Mouse (Mus musculus): Measurements from ENCODE around the gene Chat. TPM values are rescaled to one million over a fixed set of nuclear protein-coding genes. Genes with fewer than 3 reads are reported as not detected.

Gene Chat
- polyA plus RNA-seq (2015; fragmentation: Nextera tagmentation; extraction: Ambion mirVana) = 4.0 and 5.0 TPM in 2 replicates

GRCm38 (mm10) chr14:32465889-32466288 is at the start of gene Chat:
Gene Chat (minus strand): TSS chr14:32465989.
- no peak for ATAC-seq (ENCODE audit: low read depth)
- H3K9ac ChIP-seq = peak within 1 kb of the TSS; percentile 53
- 14% methylated on average over 13 of the region's 13 CpGs for WGBS
- peaks cover 87% of the 10 kb centered on the region for H3K27me3 ChIP-seq
- no peaks in the 10 kb centered on the region for H3K9me3 ChIP-seq
- H3K4me1 ChIP-seq (replicated peaks) = peaks cover 39% of the 10 kb centered on the region
- H3K27ac ChIP-seq (replicated peaks) = peak within 1 kb of the TSS; percentile 56; the same call in 1 of the 2 replicates
- peak within 1 kb of the TSS; percentile 42 for H3K4me3 ChIP-seq
- H3K36me3 ChIP-seq = no peaks in the 10 kb centered on the region
- H3K4me2 ChIP-seq = peak within 1 kb of the TSS; percentile 63

GRCm38 (mm10) chr14:32513336-32514032 is 47.7 kb upstream of the Chat start, which contains the start of gene Ercc6:
Gene Ercc6 (plus strand): TSS chr14:32513521.
- Histone ChIP-seq H3K9me3 (no peaks in the 10 kb centered on the region), H3K27ac (replicated peaks) (peak within 1 kb of the TSS; percentile 89), H3K4me1 (replicated peaks) (peaks cover 22% of the 10 kb centered on the region), H3K27me3 (no peaks in the 10 kb centered on the region), H3K4me3 (peak within 1 kb of the TSS; percentile 73), H3K4me2 (peak within 1 kb of the TSS; percentile 86), H3K36me3 (peaks cover 15% of the 10 kb centered on the region), H3K9ac (peak within 1 kb of the TSS; percentile 76)
- ATAC-seq (ENCODE audit: low read depth) = peak; percentile 97
- WGBS = 1% methylated on average over 62 of the region's 62 CpGs

- no peaks in the 10 kb centered on the region for H3K27me3 ChIP-seq
- H3K36me3 ChIP-seq = peaks cover 12% of the 10 kb centered on the region
- H3K9ac ChIP-seq = peak overlapping the region; percentile 76
- peak overlapping the region; percentile 73 for H3K4me3 ChIP-seq
- peak overlapping the region; percentile 86 for H3K4me2 ChIP-seq
- peak; percentile 42 for ATAC-seq (ENCODE audit: low read depth)
- no peaks in the 10 kb centered on the region for H3K9me3 ChIP-seq
- 42% methylated on average over 9 of the region's 9 CpGs for WGBS
- H3K27ac ChIP-seq (replicated peaks) = no peak overlapping the region; the same call in 1 of the 2 replicates
- H3K4me1 ChIP-seq (replicated peaks) = peaks cover 22% of the 10 kb centered on the region
These were observed 47.1 kb upstream of the Chat start for GRCm38 (mm10) chr14:32512912-32513311.

- no peaks in the 10 kb centered on the region for H3K27me3 ChIP-seq
- no peak overlapping the region for H3K4me3 ChIP-seq
- no peak overlapping the region for H3K9ac ChIP-seq
- no peak overlapping the region for H3K4me2 ChIP-seq
- H3K27ac ChIP-seq (replicated peaks) = no peak overlapping the region
- WGBS = 88% methylated on average over 6 of the region's 6 CpGs
- H3K9me3 ChIP-seq = no peaks in the 10 kb centered on the region
- ATAC-seq (ENCODE audit: low read depth) = no peak
- H3K4me1 ChIP-seq (replicated peaks) = peaks cover 11% of the 10 kb centered on the region
- H3K36me3 ChIP-seq = no peaks in the 10 kb centered on the region
These were observed 43.7 kb upstream of the Chat start for GRCm38 (mm10) chr14:32509443-32509961.

GRCm38 (mm10) chr14:32508105-32508835 is 42.5 kb upstream of the Chat start:
- ATAC-seq (ENCODE audit: low read depth) = no peak
- Histone ChIP-seq H3K4me3 (no peak overlapping the region), H3K36me3 (no peaks in the 10 kb centered on the region), H3K27ac (replicated peaks) (no peak overlapping the region), H3K27me3 (no peaks in the 10 kb centered on the region), H3K9me3 (no peaks in the 10 kb centered on the region), H3K9ac (no peak overlapping the region), H3K4me1 (replicated peaks) (peaks cover 4% of the 10 kb centered on the region), H3K4me2 (no peak overlapping the region)
- WGBS = 73% methylated on average over 10 of the region's 10 CpGs

GRCm38 (mm10) chr14:32507216-32507615 is 41.4 kb upstream of the Chat start:
- no peak for ATAC-seq (ENCODE audit: low read depth)
- Histone ChIP-seq H3K27ac (replicated peaks) (no peak overlapping the region), H3K4me2 (no peak overlapping the region), H3K9ac (no peak overlapping the region), H3K9me3 (no peaks in the 10 kb centered on the region), H3K36me3 (no peaks in the 10 kb centered on the region), H3K27me3 (no peaks in the 10 kb centered on the region), H3K4me3 (no peak overlapping the region), H3K4me1 (replicated peaks) (no peaks in the 10 kb centered on the region)
- 80% methylated on average over 4 of the region's 4 CpGs for WGBS

- H3K9ac ChIP-seq = no peak overlapping the region
- ATAC-seq (ENCODE audit: low read depth) = no peak
- 90% methylated on average over 10 of the region's 10 CpGs for WGBS
- no peaks in the 10 kb centered on the region for H3K4me1 ChIP-seq (replicated peaks)
- no peak overlapping the region for H3K4me2 ChIP-seq
- no peak overlapping the region for H3K27ac ChIP-seq (replicated peaks)
- no peaks in the 10 kb centered on the region for H3K36me3 ChIP-seq
- H3K4me3 ChIP-seq = no peak overlapping the region
- no peaks in the 10 kb centered on the region for H3K9me3 ChIP-seq
- H3K27me3 ChIP-seq = no peaks in the 10 kb centered on the region
These were observed 40.5 kb upstream of the Chat start for GRCm38 (mm10) chr14:32506329-32506728.

GRCm38 (mm10) chr14:32503897-32504296 is 38.1 kb upstream of the Chat start:
- Histone ChIP-seq H3K9me3 (no peaks in the 10 kb centered on the region), H3K27ac (replicated peaks) (no peak overlapping the region), H3K36me3 (no peaks in the 10 kb centered on the region), H3K4me2 (no peak overlapping the region), H3K4me3 (no peak overlapping the region), H3K4me1 (replicated peaks) (no peaks in the 10 kb centered on the region), H3K27me3 (no peaks in the 10 kb centered on the region), H3K9ac (no peak overlapping the region)
- ATAC-seq (ENCODE audit: low read depth) = no peak
- WGBS = 80% methylated on average over 1 of the region's 1 CpGs

GRCm38 (mm10) chr14:32502764-32503688 is 37.2 kb upstream of the Chat start:
- no peaks in the 10 kb centered on the region for H3K4me1 ChIP-seq (replicated peaks)
- no peaks in the 10 kb centered on the region for H3K27me3 ChIP-seq
- H3K9ac ChIP-seq = no peak overlapping the region
- no peaks in the 10 kb centered on the region for H3K36me3 ChIP-seq
- no peaks in the 10 kb centered on the region for H3K9me3 ChIP-seq
- no peak overlapping the region for H3K4me3 ChIP-seq
- no peak overlapping the region for H3K27ac ChIP-seq (replicated peaks)
- WGBS = 68% methylated on average over 9 of the region's 9 CpGs
- no peak overlapping the region for H3K4me2 ChIP-seq
- no peak for ATAC-seq (ENCODE audit: low read depth)

GRCm38 (mm10) chr14:32501303-32501702 is 35.5 kb upstream of the Chat start:
- Histone ChIP-seq H3K4me1 (replicated peaks) (no peaks in the 10 kb centered on the region), H3K9ac (no peak overlapping the region), H3K27ac (replicated peaks) (no peak overlapping the region), H3K9me3 (no peaks in the 10 kb centered on the region), H3K36me3 (no peaks in the 10 kb centered on the region), H3K4me2 (no peak overlapping the region), H3K27me3 (no peaks in the 10 kb centered on the region), H3K4me3 (no peak overlapping the region)
- ATAC-seq (ENCODE audit: low read depth) = no peak
- WGBS = 77% methylated on average over 2 of the region's 2 CpGs

- H3K4me3 ChIP-seq = no peak overlapping the region
- WGBS = 75% methylated on average over 8 of the region's 8 CpGs
- H3K4me1 ChIP-seq (replicated peaks) = peaks cover 5% of the 10 kb centered on the region; the same call in 1 of the 2 replicates
- H3K9me3 ChIP-seq = no peaks in the 10 kb centered on the region
- no peaks in the 10 kb centered on the region for H3K36me3 ChIP-seq
- H3K9ac ChIP-seq = no peak overlapping the region
- H3K4me2 ChIP-seq = no peak overlapping the region
- ATAC-seq (ENCODE audit: low read depth) = no peak
- H3K27ac ChIP-seq (replicated peaks) = no peak overlapping the region
- H3K27me3 ChIP-seq = peaks cover 21% of the 10 kb centered on the region
These were observed 30.5 kb upstream of the Chat start for GRCm38 (mm10) chr14:32496115-32496850.

Measured in neural tube, embryonic 13.5 days (tissue).